Mouse (Mus musculus) forebrain, embryonic 13.5 days (tissue): ENCODE measurements at regions not wholly inside any gene's neighbourhood (a gene's known extent, or its start where the extent isn't known, plus 50 kb on each side); places are given as distances from the start of the nearest gene placed in this dataset.
A peak's percentile ranks its signal among the peaks of the same experiment; 100 is the strongest.

Experiments used
- ATAC-seq: fragments of 200-750 bp; cut with Nextera tagmentation; 2 replicates; pipeline ENCODE4 v1.8.0; 2017
- H3K27ac ChIP-seq: fragments of 300-500 bp; sonication (generic); 2 replicates; pipeline ENCODE4 v1.5.1; 2015; ENCODE audit warnings: inconsistent platforms, mild to moderate bottlenecking, moderate library complexity
- H3K27me3 ChIP-seq: fragments of 300-500 bp; sonication (generic); 2 replicates; pipeline ENCODE4 v1.6.1; 2015; ENCODE audit warnings: mild to moderate bottlenecking, inconsistent platforms
- H3K36me3 ChIP-seq: fragments of 300-500 bp; sonication (generic); 2 replicates; pipeline ENCODE4 v1.6.1; 2015; ENCODE audit warnings: mild to moderate bottlenecking, inconsistent platforms; ENCODE audit not compliant: poor library complexity, severe bottlenecking
- H3K4me1 ChIP-seq: fragments of 300-500 bp; sonication (generic); 2 replicates; pipeline ENCODE4 v1.6.1; 2015; ENCODE audit warnings: inconsistent platforms
- H3K4me2 ChIP-seq: fragments of 300-500 bp; sonication (generic); 2 replicates; pipeline ENCODE4 v1.6.1; 2015; ENCODE audit warnings: inconsistent platforms, mild to moderate bottlenecking, moderate library complexity
- H3K4me3 ChIP-seq: fragments of 300-500 bp; sonication (generic); 2 replicates; pipeline ENCODE4 v1.5.1; 2015; ENCODE audit warnings: mild to moderate bottlenecking, inconsistent platforms
- H3K9ac ChIP-seq: fragments of 300-500 bp; sonication (generic); 2 replicates; pipeline ENCODE4 v1.6.1; 2015; ENCODE audit warnings: mild to moderate bottlenecking, inconsistent platforms
- H3K9me3 ChIP-seq: fragments of 300-500 bp; sonication (generic); replicated peaks from 2 replicates; pipeline ENCODE4 v1.6.1; 2016; ENCODE audit warnings: inconsistent platforms
- WGBS: fragments of 180-500 bp; shearing (Covaris S2); methylation state at CpG from one replicate; pipeline ENCODE4 v1.1.7; 2015; 5-methylcytosine and 5-hydroxymethylcytosine counted together

- no peak overlapping the region for H3K9ac ChIP-seq
- no peak overlapping the region for H3K4me2 ChIP-seq
- H3K27me3 ChIP-seq: no peaks in the 10 kb centered on the region
- WGBS: 68% methylated on average over 1 of the region's 1 CpGs
- no peak for ATAC-seq
- no peak overlapping the region for H3K4me3 ChIP-seq
- H3K4me1 ChIP-seq: no peaks in the 10 kb centered on the region
- no peaks in the 10 kb centered on the region for H3K9me3 ChIP-seq
- H3K36me3 ChIP-seq: no peaks in the 10 kb centered on the region
- no peak overlapping the region for H3K27ac ChIP-seq
These were observed 156.1 kb downstream of the Usp46 start for GRCm38 (mm10) chr5:73912149-73912548.

- H3K4me2 ChIP-seq: no peak overlapping the region
- H3K27ac ChIP-seq: no peak overlapping the region
- no peak for ATAC-seq
- no peak overlapping the region for H3K9ac ChIP-seq
- no peaks in the 10 kb centered on the region for H3K27me3 ChIP-seq
- H3K9me3 ChIP-seq: no peaks in the 10 kb centered on the region
- no peaks in the 10 kb centered on the region for H3K4me1 ChIP-seq
- no peaks in the 10 kb centered on the region for H3K36me3 ChIP-seq
- 76% methylated on average over 6 of the region's 6 CpGs for WGBS
- no peak overlapping the region for H3K4me3 ChIP-seq
These were observed 155.1 kb downstream of the Usp46 start for GRCm38 (mm10) chr5:73913116-73913515.

GRCm38 (mm10) chr5:73918011-73918410, 150.2 kb downstream of the Usp46 start:
- ATAC-seq: no peak

GRCm38 (mm10) chr5:73919936-73920335, 148.3 kb downstream of the Usp46 start:
- no peak overlapping the region for H3K27ac ChIP-seq
- H3K36me3 ChIP-seq: no peaks in the 10 kb centered on the region
- no peak overlapping the region for H3K4me2 ChIP-seq
- H3K9me3 ChIP-seq: no peaks in the 10 kb centered on the region
- no peak overlapping the region for H3K9ac ChIP-seq
- no peaks in the 10 kb centered on the region for H3K4me1 ChIP-seq
- no peak overlapping the region for H3K4me3 ChIP-seq
- no peaks in the 10 kb centered on the region for H3K27me3 ChIP-seq
- 92% methylated on average over 6 of the region's 6 CpGs for WGBS
- no peak for ATAC-seq

More at GRCm38 (mm10) chr5:73918011-73918410, 150.2 kb downstream of the Usp46 start:
- Histone ChIP-seq H3K36me3 (no peaks in the 10 kb centered on the region), H3K4me2 (no peak overlapping the region), H3K9me3 (no peaks in the 10 kb centered on the region), H3K27ac (no peak overlapping the region), H3K9ac (no peak overlapping the region), H3K27me3 (no peaks in the 10 kb centered on the region), H3K4me3 (no peak overlapping the region), H3K4me1 (no peaks in the 10 kb centered on the region)
- WGBS: 83% methylated on average over 2 of the region's 2 CpGs

GRCm38 (mm10) chr5:73927534-73927933, 140.7 kb downstream of the Usp46 start:
- Histone ChIP-seq H3K4me2 (no peak overlapping the region), H3K36me3 (no peaks in the 10 kb centered on the region), H3K27ac (no peak overlapping the region), H3K9ac (no peak overlapping the region), H3K4me1 (no peaks in the 10 kb centered on the region), H3K9me3 (no peaks in the 10 kb centered on the region), H3K4me3 (no peak overlapping the region), H3K27me3 (no peaks in the 10 kb centered on the region)
- no peak for ATAC-seq
- WGBS: 72% methylated on average over 9 of the region's 9 CpGs

GRCm38 (mm10) chr5:73928691-73929090, 139.5 kb downstream of the Usp46 start:
- Histone ChIP-seq H3K36me3 (no peaks in the 10 kb centered on the region), H3K9ac (no peak overlapping the region), H3K4me2 (no peak overlapping the region), H3K4me1 (no peaks in the 10 kb centered on the region), H3K9me3 (no peaks in the 10 kb centered on the region), H3K27me3 (no peaks in the 10 kb centered on the region), H3K27ac (no peak overlapping the region), H3K4me3 (no peak overlapping the region)
- ATAC-seq: no peak
- 78% methylated on average over 10 of the region's 10 CpGs for WGBS

GRCm38 (mm10) chr5:73930205-73930604, 138.0 kb downstream of the Usp46 start:
- no peak overlapping the region for H3K27ac ChIP-seq
- no peak for ATAC-seq
- H3K4me1 ChIP-seq: no peaks in the 10 kb centered on the region
- WGBS: 84% methylated on average over 5 of the region's 5 CpGs
- H3K9me3 ChIP-seq: no peaks in the 10 kb centered on the region
- H3K27me3 ChIP-seq: no peaks in the 10 kb centered on the region
- no peak overlapping the region for H3K4me2 ChIP-seq
- no peak overlapping the region for H3K9ac ChIP-seq
- H3K36me3 ChIP-seq: no peaks in the 10 kb centered on the region
- H3K4me3 ChIP-seq: no peak overlapping the region

- Histone ChIP-seq H3K9ac (no peak overlapping the region), H3K4me3 (no peak overlapping the region), H3K27me3 (no peaks in the 10 kb centered on the region), H3K27ac (no peak overlapping the region), H3K9me3 (no peaks in the 10 kb centered on the region), H3K4me1 (peaks cover under 1% of the 10 kb centered on the region; the same call in 1 of the 2 replicates), H3K36me3 (no peaks in the 10 kb centered on the region), H3K4me2 (no peak overlapping the region)
- 51% methylated on average over 2 of the region's 2 CpGs for WGBS
- no peak for ATAC-seq
These were observed 130.4 kb downstream of the Usp46 start for GRCm38 (mm10) chr5:73937799-73938198.

GRCm38 (mm10) chr5:73938450-73938849, 129.8 kb downstream of the Usp46 start:
- Histone ChIP-seq H3K9ac (no peak overlapping the region), H3K4me2 (no peak overlapping the region), H3K9me3 (no peaks in the 10 kb centered on the region), H3K36me3 (no peaks in the 10 kb centered on the region), H3K4me3 (no peak overlapping the region), H3K4me1 (peaks cover 7% of the 10 kb centered on the region), H3K27ac (no peak overlapping the region), H3K27me3 (no peaks in the 10 kb centered on the region)
- WGBS: 56% methylated on average over 4 of the region's 4 CpGs
- no peak for ATAC-seq

GRCm38 (mm10) chr5:73942950-73943349, 125.3 kb downstream of the Usp46 start:
- Histone ChIP-seq H3K4me1 (peaks cover 7% of the 10 kb centered on the region), H3K4me2 (no peak overlapping the region), H3K36me3 (no peaks in the 10 kb centered on the region), H3K9me3 (no peaks in the 10 kb centered on the region), H3K9ac (no peak overlapping the region), H3K27me3 (no peaks in the 10 kb centered on the region), H3K4me3 (no peak overlapping the region), H3K27ac (no peak overlapping the region)
- ATAC-seq: peak; percentile 51
- WGBS: 34% methylated on average over 3 of the region's 3 CpGs

GRCm38 (mm10) chr5:73945671-73946070, 122.6 kb downstream of the Usp46 start:
- Histone ChIP-seq H3K36me3 (no peaks in the 10 kb centered on the region), H3K27me3 (no peaks in the 10 kb centered on the region), H3K9ac (no peak overlapping the region), H3K4me1 (peaks cover 9% of the 10 kb centered on the region), H3K9me3 (no peaks in the 10 kb centered on the region), H3K4me2 (no peak overlapping the region), H3K27ac (no peak overlapping the region), H3K4me3 (no peak overlapping the region)
- no peak for ATAC-seq
- 94% methylated on average over 3 of the region's 3 CpGs for WGBS

GRCm38 (mm10) chr5:73946164-73946563, 122.1 kb downstream of the Usp46 start:
- no peak for ATAC-seq
- peaks cover 14% of the 10 kb centered on the region for H3K4me1 ChIP-seq
- no peak overlapping the region for H3K4me2 ChIP-seq
- H3K4me3 ChIP-seq: no peak overlapping the region
- 86% methylated on average over 6 of the region's 6 CpGs for WGBS
- H3K27me3 ChIP-seq: no peaks in the 10 kb centered on the region
- no peaks in the 10 kb centered on the region for H3K9me3 ChIP-seq
- no peak overlapping the region for H3K27ac ChIP-seq
- H3K9ac ChIP-seq: no peak overlapping the region
- H3K36me3 ChIP-seq: no peaks in the 10 kb centered on the region

GRCm38 (mm10) chr5:73948031-73948899, 120.0 kb downstream of the Usp46 start:
- Histone ChIP-seq H3K9me3 (no peaks in the 10 kb centered on the region), H3K9ac (no peak overlapping the region), H3K4me2 (no peak overlapping the region), H3K27ac (no peak overlapping the region), H3K4me3 (no peak overlapping the region), H3K27me3 (no peaks in the 10 kb centered on the region), H3K36me3 (no peaks in the 10 kb centered on the region), H3K4me1 (peaks cover 16% of the 10 kb centered on the region)
- WGBS: 88% methylated on average over 9 of the region's 9 CpGs
- ATAC-seq: no peak
